Mouse (Mus musculus): ENCODE results near the gene Cisd3. TPM values are rescaled to one million over a fixed set of nuclear protein-coding genes. Genes with fewer than 3 reads are reported as not detected.
A peak's percentile ranks its signal among the peaks of the same experiment; 100 is the strongest.

The Cisd3 gene
- polyA plus RNA-seq, 1 experiment from 2014 or later: 20.5 TPM

DNA sequence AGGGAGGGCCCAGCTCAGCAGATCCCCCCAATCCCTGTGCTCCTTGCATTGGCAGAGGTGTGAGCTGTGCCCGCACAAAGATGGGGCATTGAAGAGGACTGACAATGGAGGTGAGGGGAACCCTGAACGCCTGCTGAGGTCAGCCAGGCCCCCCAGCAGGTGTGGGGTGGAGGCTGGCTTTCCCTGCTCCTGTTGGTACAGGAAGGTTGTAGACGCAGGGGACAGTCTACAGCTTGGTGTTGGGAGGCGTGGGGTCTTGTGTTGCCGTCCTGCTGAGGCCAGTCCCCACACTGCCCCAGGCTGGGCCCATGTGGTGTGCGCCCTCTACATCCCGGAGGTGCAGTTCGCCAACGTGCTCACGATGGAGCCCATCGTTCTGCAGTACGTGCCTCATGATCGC, 20.2 kb upstream of the Cisd3 start:
- peaks cover 74% of the 10 kb centered on the region for H3K4me1 ChIP-seq
- WGBS: 92% methylated on average over 13 of the region's 13 CpGs
- H3K4me3 ChIP-seq: peak overlapping the region; percentile 95
- peaks cover 22% of the 10 kb centered on the region for H3K27me3 ChIP-seq (ENCODE audit: low read depth, poor library complexity, severe bottlenecking)
- no peaks in the 10 kb centered on the region; the same call in 1 of the 2 replicates for H3K9me3 ChIP-seq (replicated peaks)
- no peak for DNase-seq (ENCODE audit: low spot score)
- H3K27ac ChIP-seq (replicated peaks): no peak overlapping the region
- peaks cover 57% of the 10 kb centered on the region for H3K36me3 ChIP-seq

DNA sequence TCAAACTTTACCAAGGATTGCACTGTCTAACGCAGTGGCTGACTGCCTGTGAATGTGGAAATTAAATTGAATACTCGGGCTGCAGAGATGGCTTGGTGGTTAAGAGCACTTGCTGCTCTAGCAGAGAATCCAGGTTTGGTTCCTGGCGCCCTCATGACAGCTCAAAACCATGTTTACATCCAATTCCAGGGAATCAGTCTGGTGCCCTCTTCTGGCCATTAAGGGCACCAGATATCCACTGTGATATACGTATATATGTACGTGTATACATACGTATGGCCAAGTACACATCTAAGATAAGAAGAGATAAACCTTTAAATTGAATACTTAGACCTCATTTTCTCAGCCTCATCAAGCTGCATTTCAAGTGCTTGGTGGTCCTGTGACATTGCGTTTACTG, 19.4 kb upstream of the Cisd3 start:
- H3K9me3 ChIP-seq (replicated peaks): no peaks in the 10 kb centered on the region; the same call in 1 of the 2 replicates
- WGBS: 92% methylated on average over 7 of the region's 7 CpGs
- H3K27me3 ChIP-seq (ENCODE audit: low read depth, poor library complexity, severe bottlenecking): peaks cover 15% of the 10 kb centered on the region
- H3K4me3 ChIP-seq: peak overlapping the region; percentile 95; the same call in 1 of the 2 replicates
- no peak for DNase-seq (ENCODE audit: low spot score)
- peaks cover 65% of the 10 kb centered on the region for H3K36me3 ChIP-seq
- H3K4me1 ChIP-seq: peaks cover 73% of the 10 kb centered on the region
- no peak overlapping the region for H3K27ac ChIP-seq (replicated peaks)

DNA sequence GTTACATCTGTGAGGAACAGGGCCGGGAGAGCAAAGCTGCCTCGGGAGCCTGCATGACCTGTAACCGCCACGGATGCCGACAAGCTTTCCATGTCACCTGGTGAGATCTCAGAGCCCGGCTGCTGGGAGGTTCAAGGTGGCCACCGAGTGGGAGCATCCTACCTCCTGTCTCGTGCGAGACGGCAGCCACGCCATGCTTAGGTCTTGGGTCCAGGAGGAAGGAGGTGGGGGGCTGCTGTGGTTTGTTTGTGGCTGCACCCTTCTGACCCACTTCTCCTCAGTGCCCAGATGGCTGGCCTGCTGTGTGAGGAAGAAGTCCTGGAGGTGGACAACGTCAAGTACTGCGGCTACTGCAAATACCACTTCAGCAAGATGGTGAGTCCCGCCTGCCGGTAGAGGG, 18.8 kb upstream of the Cisd3 start:
- no peak for DNase-seq (ENCODE audit: low spot score)
- H3K36me3 ChIP-seq: peaks cover 71% of the 10 kb centered on the region
- no peak overlapping the region for H3K27ac ChIP-seq (replicated peaks)
- no peaks in the 10 kb centered on the region; the same call in 1 of the 2 replicates for H3K9me3 ChIP-seq (replicated peaks)
- peaks cover 9% of the 10 kb centered on the region for H3K27me3 ChIP-seq (ENCODE audit: low read depth, poor library complexity, severe bottlenecking)
- peaks cover 69% of the 10 kb centered on the region for H3K4me1 ChIP-seq
- H3K4me3 ChIP-seq: no peak overlapping the region
- 94% methylated on average over 15 of the region's 15 CpGs for WGBS

DNA sequence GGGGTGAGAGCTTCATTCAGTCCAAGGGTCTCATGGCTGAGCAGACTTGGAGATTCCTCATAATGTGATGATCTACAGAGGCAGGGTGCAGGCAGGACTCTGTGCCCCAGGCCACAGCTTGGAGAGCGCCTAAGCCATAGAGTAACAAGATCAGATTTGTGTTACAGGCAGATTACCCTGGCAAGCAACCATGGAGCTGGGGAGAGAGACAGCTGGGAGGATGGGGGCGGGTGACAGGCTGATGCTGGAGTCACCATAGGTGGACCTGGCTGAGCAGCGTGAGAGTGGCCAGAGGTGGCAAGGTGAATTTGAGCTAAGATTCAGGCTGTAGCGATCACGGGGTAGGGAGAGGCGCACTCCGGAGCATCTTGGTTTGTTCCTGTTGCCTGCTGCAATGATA, 17.5 kb upstream of the Cisd3 start:
- 91% methylated on average over 7 of the region's 7 CpGs for WGBS
- H3K4me1 ChIP-seq: peaks cover 63% of the 10 kb centered on the region

DNA sequence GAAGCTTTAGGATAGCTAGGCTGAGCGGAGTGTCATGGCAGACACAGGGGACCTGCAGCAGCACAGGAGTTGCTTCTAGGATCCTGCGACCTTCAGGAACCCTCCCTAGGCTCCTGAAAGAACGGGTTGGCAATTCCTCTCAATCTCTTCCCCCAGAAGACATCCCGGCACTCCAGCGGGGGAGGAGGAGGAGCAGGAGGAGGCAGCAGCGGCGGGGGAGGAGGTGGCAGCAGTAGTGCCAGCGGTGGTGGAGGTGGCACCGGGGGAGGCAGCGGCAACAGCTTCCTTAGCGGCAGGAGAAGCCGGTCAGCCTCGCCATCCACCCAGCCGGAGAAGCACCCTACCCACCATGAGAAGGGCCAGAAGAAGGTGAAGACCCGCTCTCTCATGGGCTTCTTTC, 16.4 kb upstream of the Cisd3 start:
- no peak for DNase-seq (ENCODE audit: low spot score)
- Histone ChIP-seq H3K4me1 (peaks cover 55% of the 10 kb centered on the region), H3K27me3 (ENCODE audit: low read depth, poor library complexity, severe bottlenecking) (no peaks in the 10 kb centered on the region), H3K36me3 (peaks cover 96% of the 10 kb centered on the region), H3K9me3 (replicated peaks) (no peaks in the 10 kb centered on the region; the same call in 1 of the 2 replicates), H3K4me3 (peak overlapping the region; percentile 24; the same call in 1 of the 2 replicates), H3K27ac (replicated peaks) (peak overlapping the region; percentile 46; the same call in 1 of the 2 replicates)
- WGBS: 53% methylated on average over 15 of the region's 15 CpGs

More for the DNA sequence above, 17.5 kb upstream of the Cisd3 start:
- Histone ChIP-seq H3K27me3 (ENCODE audit: low read depth, poor library complexity, severe bottlenecking) (no peaks in the 10 kb centered on the region), H3K27ac (replicated peaks) (no peak overlapping the region), H3K36me3 (peaks cover 85% of the 10 kb centered on the region), H3K4me3 (no peak overlapping the region), H3K9me3 (replicated peaks) (no peaks in the 10 kb centered on the region; the same call in 1 of the 2 replicates)
- no peak for DNase-seq (ENCODE audit: low spot score)

DNA sequence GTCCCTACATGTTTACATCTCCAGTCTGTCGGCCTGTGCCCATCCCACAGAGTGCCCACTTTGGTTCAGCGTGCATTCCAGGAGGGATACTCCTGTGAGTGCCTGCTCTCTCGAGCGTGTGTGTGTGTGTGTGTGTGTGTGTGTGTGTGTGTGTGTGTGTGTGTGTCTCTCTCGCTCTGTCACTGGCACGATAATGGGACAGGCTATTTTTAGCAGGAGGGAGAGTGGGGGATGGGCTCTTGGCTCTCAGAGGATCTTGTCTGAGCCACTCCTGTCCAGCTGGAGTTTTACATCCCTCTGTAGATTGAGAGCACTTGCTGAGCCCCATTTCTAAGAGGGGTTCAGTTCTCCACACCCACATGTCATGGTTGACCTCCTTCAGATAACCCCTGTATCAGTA, 15.8 kb upstream of the Cisd3 start:
- peak overlapping the region; percentile 46; the same call in 1 of the 2 replicates for H3K27ac ChIP-seq (replicated peaks)
- peaks cover 100% of the 10 kb centered on the region for H3K36me3 ChIP-seq

DNA sequence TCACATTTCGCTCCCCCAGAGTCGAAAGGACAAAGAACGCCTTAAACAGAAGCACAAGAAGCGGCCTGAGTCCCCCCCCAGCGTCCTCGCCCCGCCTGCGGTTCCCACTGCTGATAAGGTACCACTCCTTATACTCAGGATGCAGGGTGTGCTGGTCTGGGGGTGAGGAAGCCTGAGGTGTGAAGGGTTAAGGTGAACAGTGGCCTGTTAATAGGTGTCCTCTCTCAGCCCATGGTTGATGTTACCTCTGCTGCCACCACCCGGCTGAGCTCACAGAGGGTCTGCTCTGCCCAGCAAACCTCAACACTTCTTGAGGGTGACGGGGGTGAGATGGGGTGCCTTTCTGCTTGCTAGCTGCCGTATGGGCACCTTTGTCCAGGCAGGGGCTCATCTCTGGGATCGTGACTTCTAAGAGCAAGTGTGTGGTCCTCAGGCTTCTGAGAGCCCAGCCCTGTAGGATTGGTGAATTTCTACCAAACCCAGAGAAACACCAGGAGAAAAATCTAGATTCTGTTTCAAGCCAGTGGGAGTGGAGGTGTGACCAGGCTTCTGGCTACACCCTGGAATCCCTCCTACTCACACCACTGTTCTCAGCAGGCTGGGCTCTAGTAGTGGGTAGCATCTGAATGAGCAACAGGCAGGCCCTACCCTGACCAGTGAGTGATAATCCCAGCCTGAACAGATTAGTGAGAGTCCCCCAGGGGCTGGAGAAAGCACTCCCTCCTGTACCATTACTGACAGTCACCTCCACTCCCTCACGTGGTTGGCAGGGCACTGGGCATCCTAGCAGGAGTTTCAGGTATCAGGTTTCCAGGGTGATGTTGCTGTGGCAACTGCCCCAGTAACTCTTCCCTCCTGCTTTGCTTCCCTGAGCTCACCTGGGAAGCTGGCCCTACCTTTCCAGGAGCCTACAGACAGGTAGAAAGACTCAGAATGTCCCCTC, 15.1 kb upstream of the Cisd3 start:
- 0 out of 2 replicates have a peak, but pooled peaks cover 4% of the 10 kb centered on the region for H3K27me3 ChIP-seq (ENCODE audit: low read depth, poor library complexity, severe bottlenecking)
- WGBS: 66% methylated on average over 13 of the region's 13 CpGs
- H3K4me1 ChIP-seq: peaks cover 43% of the 10 kb centered on the region
- H3K4me3 ChIP-seq: no peak overlapping the region
- H3K27ac ChIP-seq (replicated peaks): no peak overlapping the region
- DNase-seq (ENCODE audit: low spot score): no peak
- no peaks in the 10 kb centered on the region; the same call in 1 of the 2 replicates for H3K9me3 ChIP-seq (replicated peaks)
- peaks cover 100% of the 10 kb centered on the region for H3K36me3 ChIP-seq

More for the DNA sequence above, 15.8 kb upstream of the Cisd3 start:
- H3K9me3 ChIP-seq (replicated peaks): no peaks in the 10 kb centered on the region; the same call in 1 of the 2 replicates
- H3K4me3 ChIP-seq: no peak overlapping the region
- 45% methylated on average over 6 of the region's 6 CpGs for WGBS
- 0 out of 2 replicates have a peak, but pooled peaks cover 1% of the 10 kb centered on the region for H3K27me3 ChIP-seq (ENCODE audit: low read depth, poor library complexity, severe bottlenecking)
- no peak for DNase-seq (ENCODE audit: low spot score)
- H3K4me1 ChIP-seq: peaks cover 50% of the 10 kb centered on the region

DNA sequence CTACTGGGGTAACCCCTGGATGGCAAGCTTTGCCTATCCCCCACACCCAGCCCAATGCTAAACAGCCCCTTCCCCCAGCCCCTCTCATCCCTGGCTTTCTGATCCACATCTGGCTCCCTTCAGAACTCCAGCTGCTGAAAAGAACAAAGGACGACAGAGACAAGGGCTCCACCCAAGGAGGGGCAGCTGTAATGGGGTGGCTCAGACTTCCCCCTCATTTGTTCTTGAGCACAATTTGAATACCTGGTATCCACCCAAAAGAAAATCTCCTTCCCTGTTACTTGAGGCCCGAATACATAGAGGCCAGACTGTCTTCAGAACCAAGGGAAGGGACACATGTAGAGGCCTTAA, 14.5 kb upstream of the Cisd3 start:
- Histone ChIP-seq H3K9me3 (replicated peaks) (no peaks in the 10 kb centered on the region), H3K27me3 (ENCODE audit: low read depth, poor library complexity, severe bottlenecking) (peaks cover 4% of the 10 kb centered on the region; the same call in 1 of the 2 replicates), H3K27ac (replicated peaks) (no peak overlapping the region), H3K36me3 (peaks cover 100% of the 10 kb centered on the region), H3K4me1 (peaks cover 46% of the 10 kb centered on the region), H3K4me3 (no peak overlapping the region)
- WGBS: 28% methylated on average over 2 of the region's 2 CpGs
- DNase-seq (ENCODE audit: low spot score): no peak

DNA sequence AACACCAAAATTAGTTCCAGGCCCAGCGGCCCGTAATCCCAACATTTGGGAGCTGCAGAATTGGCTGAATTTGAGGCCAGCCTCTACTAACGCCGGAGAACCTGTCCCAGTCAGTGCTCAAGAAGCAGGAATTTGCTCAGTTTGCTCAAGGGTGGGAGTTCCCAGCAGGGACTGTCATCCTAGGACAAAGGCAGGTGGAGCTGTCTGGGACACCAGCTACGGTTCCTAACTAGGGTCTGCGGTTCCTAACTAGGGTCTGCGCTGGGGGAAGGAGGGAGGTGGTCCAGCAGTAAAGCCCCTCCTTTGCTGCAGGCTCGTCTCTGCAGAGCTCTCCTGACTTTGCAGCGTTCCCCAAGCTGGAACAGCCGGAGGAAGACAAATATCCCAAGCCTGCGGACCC, 12.5 kb upstream of the Cisd3 start:
- WGBS: 75% methylated on average over 11 of the region's 11 CpGs
- H3K27ac ChIP-seq (replicated peaks): no peak overlapping the region
- no peaks in the 10 kb centered on the region for H3K9me3 ChIP-seq (replicated peaks)
- H3K4me1 ChIP-seq: peaks cover 62% of the 10 kb centered on the region
- H3K27me3 ChIP-seq (ENCODE audit: low read depth, poor library complexity, severe bottlenecking): peaks cover 4% of the 10 kb centered on the region; the same call in 1 of the 2 replicates
- peaks cover 100% of the 10 kb centered on the region for H3K36me3 ChIP-seq
- no peak overlapping the region for H3K4me3 ChIP-seq
- no peak for DNase-seq (ENCODE audit: low spot score)

DNA sequence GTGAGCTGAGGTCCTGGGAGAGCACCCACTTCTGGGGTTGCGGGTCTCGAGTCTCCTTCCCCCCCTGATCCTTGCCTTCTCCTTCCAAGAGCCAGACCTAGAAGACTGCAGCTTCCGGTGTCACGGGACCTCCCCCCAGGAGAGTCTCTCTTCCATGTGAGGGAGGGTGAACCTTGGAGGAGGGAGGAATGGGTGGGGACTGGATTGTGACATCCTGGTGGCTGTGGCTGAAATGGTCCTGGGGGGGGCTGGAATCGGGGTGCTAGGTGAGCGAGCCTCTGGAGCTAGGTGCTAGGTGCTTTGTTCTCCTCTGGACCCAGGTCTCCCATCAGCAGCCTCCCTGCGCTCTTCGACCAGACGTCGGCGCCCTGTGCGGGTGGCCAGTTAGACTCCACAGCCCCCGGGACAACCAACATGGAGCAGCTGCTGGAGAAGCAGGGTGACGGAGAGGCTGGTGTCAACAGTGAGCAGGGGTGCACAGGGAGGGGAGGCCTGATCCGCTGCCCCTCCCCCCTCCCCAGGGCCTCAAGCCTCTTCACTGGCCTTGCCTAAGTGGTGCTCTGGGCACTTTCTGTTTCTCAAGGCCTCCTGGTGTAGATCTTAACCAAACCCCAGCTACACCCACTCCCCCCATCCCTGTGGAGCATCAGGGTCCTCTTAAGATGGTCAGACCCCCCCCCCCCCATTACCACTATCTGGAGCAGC, 9.4 kb upstream of the Cisd3 start:
- Histone ChIP-seq H3K4me1 (peaks cover 47% of the 10 kb centered on the region), H3K36me3 (peaks cover 99% of the 10 kb centered on the region), H3K27ac (replicated peaks) (peak overlapping the region; percentile 46), H3K4me3 (no peak overlapping the region), H3K9me3 (replicated peaks) (no peaks in the 10 kb centered on the region), H3K27me3 (ENCODE audit: low read depth, poor library complexity, severe bottlenecking) (peaks cover 4% of the 10 kb centered on the region; the same call in 1 of the 2 replicates)
- WGBS: 75% methylated on average over 15 of the region's 15 CpGs
- no peak for DNase-seq (ENCODE audit: low spot score)

DNA sequence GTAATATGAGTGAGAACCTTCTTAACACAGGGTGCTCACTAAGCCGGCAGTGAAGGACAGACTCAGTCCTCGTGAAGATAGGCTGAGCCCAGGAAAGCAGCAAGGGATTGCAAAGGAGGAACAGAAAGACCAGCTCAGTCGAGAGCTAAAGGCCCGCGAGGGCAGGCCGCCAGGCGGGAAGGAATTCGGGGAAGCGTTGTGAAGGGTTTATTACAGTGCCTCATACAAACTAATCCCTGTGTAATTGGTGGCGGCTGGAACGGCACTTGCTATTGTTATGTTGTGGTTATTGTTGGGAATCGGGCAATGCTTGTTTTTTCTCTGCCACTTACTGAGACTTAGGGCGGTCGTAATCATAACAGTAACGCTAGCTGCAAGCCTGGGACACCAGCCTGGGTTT, 8.2 kb upstream of the Cisd3 start:
- H3K27me3 ChIP-seq (ENCODE audit: low read depth, poor library complexity, severe bottlenecking): peaks cover 4% of the 10 kb centered on the region; the same call in 1 of the 2 replicates
- no peak for DNase-seq (ENCODE audit: low spot score)
- H3K4me3 ChIP-seq: 0 out of 2 replicates have a peak overlapping the region, but pooled peaks have one; percentile 27
- peaks cover 44% of the 10 kb centered on the region for H3K4me1 ChIP-seq
- WGBS: 50% methylated on average over 15 of the region's 15 CpGs
- peak overlapping the region; percentile 75; the same call in 1 of the 2 replicates for H3K27ac ChIP-seq (replicated peaks)
- no peaks in the 10 kb centered on the region for H3K9me3 ChIP-seq (replicated peaks)
- peaks cover 99% of the 10 kb centered on the region for H3K36me3 ChIP-seq

DNA sequence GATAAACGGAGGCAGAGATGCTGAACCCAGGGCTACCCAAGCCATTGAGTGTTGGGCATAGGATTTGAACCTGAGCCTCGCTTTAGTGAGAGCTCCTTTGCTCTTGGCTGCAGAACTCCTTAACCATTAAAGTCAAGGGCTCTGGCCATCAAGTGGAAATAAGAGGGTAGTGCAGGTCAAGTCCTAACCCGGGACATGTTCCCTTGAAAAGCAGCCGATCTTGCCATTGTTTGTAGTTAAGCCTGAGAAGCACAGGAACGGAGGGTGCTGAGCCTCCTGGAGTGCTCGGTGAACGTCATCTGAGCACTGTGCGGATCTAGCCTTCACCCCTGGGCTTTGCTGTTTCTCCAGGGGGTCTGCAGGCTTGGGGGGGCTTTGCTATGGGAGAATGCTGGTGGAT, 7.8 kb upstream of the Cisd3 start:
- Histone ChIP-seq H3K4me3 (peak overlapping the region; percentile 27), H3K9me3 (replicated peaks) (no peaks in the 10 kb centered on the region), H3K4me1 (peaks cover 44% of the 10 kb centered on the region), H3K27ac (replicated peaks) (peak overlapping the region; percentile 75), H3K36me3 (peaks cover 98% of the 10 kb centered on the region), H3K27me3 (ENCODE audit: low read depth, poor library complexity, severe bottlenecking) (peaks cover 4% of the 10 kb centered on the region; the same call in 1 of the 2 replicates)
- 25% methylated on average over 8 of the region's 8 CpGs for WGBS
- DNase-seq (ENCODE audit: low spot score): no peak

All from midbrain, embryonic 10.5 days (tissue).